Mouse (Mus musculus) central nervous system, embryonic 14 days (tissue): ENCODE measurements around the gene Lct. TPM values are rescaled to one million over a fixed set of nuclear protein-coding genes. Genes with fewer than 3 reads are reported as not detected.

Experiments
- polyA plus RNA-seq: library from polyadenylated mRNA; depleted of rRNA; stranded (reverse); fragments of >200 nt; gene quantifications from 2 replicates; pipeline ENCODE4 v1.2.3, GENCODE M21; 2012; rRNA removed

Lct gene
- polyA plus RNA-seq = 0.21 and 0.34 TPM in 2 replicates

DNA sequence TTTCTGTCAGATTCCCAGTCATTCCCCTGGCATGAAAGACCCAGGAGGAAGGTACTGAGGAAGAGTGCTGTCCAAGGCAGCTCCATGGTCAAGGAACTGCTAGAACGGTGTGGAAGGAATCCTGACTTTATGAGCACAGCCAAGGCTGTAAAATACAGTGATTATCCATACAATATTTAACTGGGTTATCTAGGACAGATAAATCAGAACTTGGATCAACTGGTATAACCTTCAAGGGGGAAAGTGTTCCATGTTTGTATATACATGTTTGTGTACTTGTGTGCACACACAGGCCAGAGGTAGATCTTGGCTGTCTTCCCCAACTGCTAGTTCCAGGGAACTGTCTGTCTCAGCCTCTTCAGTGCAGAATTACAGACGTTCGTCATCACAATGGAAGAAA, at the start of gene Lct:
TSS of gene Lct (minus strand) at position 101 of the 400 bp plus-strand sequence.

DNA sequence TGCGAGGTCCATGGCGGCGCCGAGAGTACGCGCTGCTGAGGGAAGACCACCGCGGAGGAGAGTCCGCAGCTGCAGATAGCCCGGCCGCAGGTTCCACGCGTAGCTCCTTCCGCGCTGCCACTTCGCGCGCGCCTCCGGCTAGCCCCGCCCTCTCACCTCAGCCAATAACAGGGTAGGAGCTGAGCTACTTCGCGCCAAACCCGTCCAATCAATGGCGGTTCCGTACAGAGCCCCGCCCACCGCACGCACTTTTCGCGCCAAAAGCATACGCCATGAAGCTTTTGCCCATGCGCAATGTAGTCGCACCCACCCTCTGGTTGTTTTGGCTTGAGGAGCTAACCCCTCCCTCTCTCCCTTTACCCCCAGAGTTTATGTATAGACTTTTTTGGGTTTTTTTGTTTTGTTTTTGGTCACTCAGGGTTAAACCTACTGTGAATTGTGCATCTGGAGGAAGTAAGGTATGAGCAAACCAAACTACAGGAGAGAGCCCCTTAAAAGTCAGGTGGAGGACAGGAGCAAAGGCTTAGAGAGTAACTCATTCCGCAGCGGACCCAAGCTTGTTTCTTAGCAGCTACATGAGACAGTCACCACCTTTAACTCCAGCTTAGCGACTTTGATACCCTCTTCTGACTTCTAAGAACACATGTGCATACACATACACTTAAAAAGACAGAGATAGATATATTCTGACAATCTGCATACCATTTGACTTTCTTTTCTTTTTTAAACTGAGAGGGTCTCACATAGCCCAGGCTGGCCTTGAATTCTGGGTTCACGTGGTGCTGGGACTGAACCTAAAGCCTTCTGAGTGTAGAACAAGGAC, 31.6 kb upstream of the Lct start, which contains the start of gene Mcm6:
TSS of gene Mcm6 (minus strand) at position 111 of the 823 bp plus-strand sequence.

DNA sequence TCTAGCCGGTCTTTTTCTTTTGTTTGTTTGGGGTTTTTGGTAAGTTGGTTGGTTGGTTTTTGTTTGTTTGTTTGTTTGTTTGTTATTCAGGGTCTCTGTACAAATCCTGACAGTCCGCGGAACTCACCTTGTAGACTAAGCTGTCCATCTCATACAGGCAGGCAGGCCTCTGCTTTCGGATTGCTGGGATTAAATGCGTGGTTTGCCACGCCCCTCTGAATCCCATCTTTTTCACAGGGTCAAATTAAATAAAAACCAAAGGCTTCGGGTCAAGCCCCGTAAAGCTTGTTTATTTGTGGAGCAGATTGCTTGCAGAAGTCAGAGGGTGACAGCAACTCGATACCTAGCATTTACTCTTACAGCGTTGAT, 84.5 kb downstream of the Lct start, which contains the start of gene Ubxn4:
TSS of gene Ubxn4 (plus strand) at position 338 of the 369 bp plus-strand sequence.

Other genes starting within 250 kb of the Lct start
- gene Zranb3, start 225.3 kb downstream of the Lct start, polyA plus RNA-seq = 9.3 and 11.5 TPM in 2 replicates
- gene R3hdm1, start 225.0 kb downstream of the Lct start, polyA plus RNA-seq = 100 and 107 TPM in 2 replicates
- gene Ubxn4, start 84.4 kb downstream of the Lct start, polyA plus RNA-seq = 49.5 and 51.6 TPM in 2 replicates
- 77.0 and 77.4 TPM in 2 replicates for gene Mcm6, start 31.3 kb upstream of the Lct start, polyA plus RNA-seq
- 59.1 and 62.1 TPM in 2 replicates for gene Dars, start 89.0 kb upstream of the Lct start, polyA plus RNA-seq